Mouse (Mus musculus) testis, adult 2 months (tissue): ENCODE results near the gene Azin2. TPM values are rescaled to one million over a fixed set of nuclear protein-coding genes. Genes with fewer than 3 reads are reported as not detected.

Experiments used
- H3K27ac ChIP-seq: fragments of 200-500 bp; 2 replicates; pipeline ENCODE4 v1.5.1; 2012; ENCODE audit warnings: low read depth, low read length; ENCODE audit not compliant: control insufficient read depth, insufficient read depth
- H3K27me3 ChIP-seq: fragments of 200-500 bp; 2 replicates; pipeline ENCODE4 v1.6.1; 2012; ENCODE audit warnings: mild to moderate bottlenecking, low read length, moderate library complexity; ENCODE audit not compliant: control insufficient read depth, insufficient read depth
- H3K36me3 ChIP-seq: fragments of 200-500 bp; 2 replicates; pipeline ENCODE4 v1.6.1; 2012; ENCODE audit warnings: mild to moderate bottlenecking, low read length; ENCODE audit not compliant: control insufficient read depth, insufficient read depth
- H3K4me1 ChIP-seq: fragments of 200-500 bp; 2 replicates; pipeline ENCODE4 v1.6.1; 2012; ENCODE audit warnings: low read length; ENCODE audit not compliant: control insufficient read depth, insufficient read depth
- H3K4me3 ChIP-seq: fragments of 200-500 bp; 2 replicates; pipeline ENCODE4 v1.5.1; 2012; ENCODE audit warnings: low read depth, mild to moderate bottlenecking, low read length, moderate library complexity, mixed read lengths; ENCODE audit not compliant: control insufficient read depth
- CTCF ChIP-seq: fragments of 200-500 bp; IDR thresholded peaks from 2 replicates; pipeline ENCODE4 v1.5.1; 2012; ENCODE audit warnings: low read depth, mild to moderate bottlenecking, inconsistent platforms, low read length, moderate library complexity; ENCODE audit not compliant: control insufficient read depth, insufficient read depth, insufficient replicate concordance
- POLR2A ChIP-seq: fragments of 200-500 bp; IDR thresholded peaks from 2 replicates; pipeline ENCODE4 v1.6.1; 2012; ENCODE audit warnings: low read depth, mild to moderate bottlenecking, inconsistent platforms, low read length, moderate library complexity; ENCODE audit not compliant: control insufficient read depth
- polyA plus RNA-seq: library from polyadenylated mRNA; depleted of rRNA; stranded (reverse); fragments of >200 nt; gene quantifications from 2 replicates; pipeline ENCODE4 v1.2.3, GENCODE M21; 2012; rRNA removed

Azin2 gene
- polyA plus RNA-seq, result 213 and 251 TPM in 2 replicates

GRCm38 (mm10) chr4:128962029-128962925 lies at the start of gene Azin2:
Gene Azin2, minus strand, starts transcription at chr4:128962442.
- Histone ChIP-seq H3K4me1 (peaks cover 19% of the 10 kb centered on the region), H3K36me3 (no peaks in the 10 kb centered on the region), H3K27me3 (no peaks in the 10 kb centered on the region), H3K27ac (peak within 1 kb of the TSS; percentile 47), H3K4me3 (peak within 1 kb of the TSS; percentile 97)
- TF ChIP-seq POLR2A (peak; percentile 89), CTCF (no peak)

GRCm38 (mm10) chr4:129011604-129012121 lies 49.4 kb upstream of the Azin2 start:
- TF ChIP-seq CTCF, result no peak
- no peak for TF ChIP-seq POLR2A
- Histone ChIP-seq H3K4me1 (no peaks in the 10 kb centered on the region), H3K36me3 (no peaks in the 10 kb centered on the region; the same call in none of the 2 replicates), H3K27ac (no peak overlapping the region), H3K27me3 (no peaks in the 10 kb centered on the region), H3K4me3 (no peak overlapping the region)

GRCm38 (mm10) chr4:129009521-129009920 lies 47.3 kb upstream of the Azin2 start:
- Histone ChIP-seq H3K27ac (no peak overlapping the region), H3K27me3 (no peaks in the 10 kb centered on the region), H3K4me1 (no peaks in the 10 kb centered on the region), H3K36me3 (no peaks in the 10 kb centered on the region; the same call in none of the 2 replicates), H3K4me3 (no peak overlapping the region)
- TF ChIP-seq POLR2A (no peak), CTCF (no peak)

- no peak overlapping the region for H3K27ac ChIP-seq
- H3K27me3 ChIP-seq, result no peaks in the 10 kb centered on the region
- H3K4me3 ChIP-seq, result no peak overlapping the region
- no peaks in the 10 kb centered on the region for H3K4me1 ChIP-seq
- TF ChIP-seq CTCF (no peak), POLR2A (no peak)
- H3K36me3 ChIP-seq, result no peaks in the 10 kb centered on the region; the same call in none of the 2 replicates
These were observed 46.4 kb upstream of the Azin2 start for GRCm38 (mm10) chr4:129008672-129009071.

GRCm38 (mm10) chr4:129008006-129008519 lies 45.8 kb upstream of the Azin2 start:
- no peaks in the 10 kb centered on the region for H3K27me3 ChIP-seq
- H3K36me3 ChIP-seq, result no peaks in the 10 kb centered on the region; the same call in none of the 2 replicates
- no peak for TF ChIP-seq CTCF
- no peak for TF ChIP-seq POLR2A
- H3K27ac ChIP-seq, result no peak overlapping the region
- no peaks in the 10 kb centered on the region for H3K4me1 ChIP-seq
- no peak overlapping the region for H3K4me3 ChIP-seq

GRCm38 (mm10) chr4:129003720-129004119 lies 41.5 kb upstream of the Azin2 start:
- Histone ChIP-seq H3K4me3 (no peak overlapping the region), H3K27ac (no peak overlapping the region), H3K27me3 (no peaks in the 10 kb centered on the region), H3K36me3 (peaks cover 4% of the 10 kb centered on the region), H3K4me1 (no peaks in the 10 kb centered on the region)
- TF ChIP-seq CTCF (no peak), POLR2A (no peak)

GRCm38 (mm10) chr4:129000786-129001185 lies 38.5 kb upstream of the Azin2 start:
- H3K4me1 ChIP-seq, result no peaks in the 10 kb centered on the region
- no peak for TF ChIP-seq POLR2A
- no peak for TF ChIP-seq CTCF
- no peak overlapping the region for H3K4me3 ChIP-seq
- no peaks in the 10 kb centered on the region for H3K27me3 ChIP-seq
- peaks cover 4% of the 10 kb centered on the region for H3K36me3 ChIP-seq
- no peak overlapping the region for H3K27ac ChIP-seq
